Mouse (Mus musculus) limb, embryonic 14.5 days (tissue): ENCODE measurements around the gene Nts. TPM values are rescaled to one million over a fixed set of nuclear protein-coding genes. Genes with fewer than 3 reads are reported as not detected.

Experiments
- ATAC-seq: fragments of 200-750 bp; cut with Nextera tagmentation; 2 replicates; pipeline ENCODE4 v1.8.0; 2017; ENCODE audit warnings: low read depth, moderate number of reproducible peaks, moderate TSS enrichment; ENCODE audit not compliant: low FRiP score
- DNase-seq: peaks from one replicate; pipeline ENCODE4 v3.0.0-alpha.2; 2015; ENCODE audit warnings: low spot score
- H3K27ac ChIP-seq: fragments of 300-500 bp; sonication (generic); replicated peaks from 2 replicates; pipeline ENCODE4 v1.5.1; 2014; ENCODE audit warnings: low read depth, mild to moderate bottlenecking, low read length, moderate library complexity, mixed read lengths
- H3K27me3 ChIP-seq: fragments of 300-500 bp; sonication (generic); 2 replicates; pipeline ENCODE4 v1.6.1; 2014; ENCODE audit warnings: low read length, mixed read lengths; ENCODE audit not compliant: control insufficient read depth, insufficient read depth
- H3K36me3 ChIP-seq: fragments of 300-500 bp; sonication (generic); 2 replicates; pipeline ENCODE4 v1.6.1; 2014; ENCODE audit warnings: mild to moderate bottlenecking, low read length, moderate library complexity, mixed read lengths; ENCODE audit not compliant: control insufficient read depth, insufficient read depth
- H3K4me1 ChIP-seq: fragments of 300-500 bp; sonication (generic); 2 replicates; pipeline ENCODE4 v1.6.1; 2014; ENCODE audit warnings: antibody characterized with exemption, low read length, mixed read lengths; ENCODE audit not compliant: control insufficient read depth, insufficient read depth
- H3K4me2 ChIP-seq: fragments of 300-500 bp; sonication (generic); replicated peaks from 2 replicates; pipeline ENCODE4 v1.6.1; 2014; ENCODE audit warnings: low read depth, mild to moderate bottlenecking, low read length, moderate library complexity; ENCODE audit not compliant: severe bottlenecking
- H3K4me3 ChIP-seq: fragments of 300-500 bp; sonication (generic); replicated peaks from 2 replicates; pipeline ENCODE4 v1.5.1; 2014; ENCODE audit warnings: low read length
- H3K9ac ChIP-seq: fragments of 300-500 bp; sonication (generic); 2 replicates; pipeline ENCODE4 v1.6.1; 2014; ENCODE audit warnings: mild to moderate bottlenecking, low read depth, low read length, moderate library complexity; ENCODE audit not compliant: severe bottlenecking
- H3K9me3 ChIP-seq: fragments of 300-500 bp; sonication (generic); 2 replicates; pipeline ENCODE4 v1.6.1; 2016; ENCODE audit warnings: low read length; ENCODE audit not compliant: control insufficient read depth
- POLR2A ChIP-seq: fragments of 200-500 bp; IDR thresholded peaks from 2 replicates; pipeline ENCODE4 v1.8.0; 2012; ENCODE audit warnings: inconsistent platforms, mild to moderate bottlenecking, moderate library complexity, borderline replicate concordance; ENCODE audit not compliant: insufficient read depth, insufficient read length; ENCODE audit errors: extremely low read depth
- WGBS: fragments of 180-500 bp; shearing (Covaris S2); extraction: QIAGEN DNeasy Blood & Tissue Kit; methylation state at CpG from one replicate; pipeline ENCODE4 v1.1.7; 2014; 5-methylcytosine and 5-hydroxymethylcytosine counted together
- polyA plus RNA-seq, 2 experiments: library from polyadenylated mRNA; depleted of rRNA in 1 of 2; stranded (reverse) in 1 of 2; unstranded in 1 of 2; fragments of >200 nt; fragmentation: Nextera tagmentation in 1 of 2; extraction: Ambion mirVana in 1 of 2; gene quantifications; 2 replicates each; pipeline versions ENCODE4 v1.2.1 to v1.2.3; 2012 to 2014

Gene Nts
- polyA plus RNA-seq, 2 experiments, result 0.44 to 0.72 TPM

GRCm38 (mm10) chr10:102507386-102507785, 17.1 kb upstream of the Nts start:
- DNase-seq (no peak), ATAC-seq (no peak)
- Histone ChIP-seq H3K4me3 (no peak overlapping the region), H3K4me2 (no peak overlapping the region), H3K4me1 (peaks cover 18% of the 10 kb centered on the region), H3K27me3 (no peaks in the 10 kb centered on the region), H3K9me3 (no peaks in the 10 kb centered on the region), H3K36me3 (no peaks in the 10 kb centered on the region), H3K27ac (no peak overlapping the region), H3K9ac (no peak overlapping the region)
- 9% methylated on average over 4 of the region's 4 CpGs for WGBS
- TF ChIP-seq POLR2A, result no peak

DNA sequence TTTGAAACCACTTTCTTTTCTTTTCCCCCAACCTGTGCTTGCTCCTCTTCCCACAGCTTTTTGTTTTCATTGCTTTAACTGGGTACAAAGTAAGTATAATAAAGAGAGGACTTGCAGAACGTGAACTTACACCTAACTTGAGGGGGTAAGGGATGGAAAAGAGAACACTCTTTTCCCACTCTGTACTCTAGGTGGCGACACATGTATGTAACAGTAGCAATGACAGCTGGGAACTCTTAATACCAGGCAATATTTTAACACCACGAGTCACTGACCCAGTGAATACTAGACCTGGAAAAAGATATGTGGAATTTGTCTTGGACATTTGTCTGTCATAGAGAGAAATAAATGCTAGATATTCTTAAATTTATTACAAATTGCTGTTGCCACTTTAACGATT, 8.5 kb upstream of the Nts start:
- DNase-seq (peak; percentile 72), ATAC-seq (peak; percentile 57; the same call in 1 of the 2 replicates)
- H3K36me3 ChIP-seq, result no peaks in the 10 kb centered on the region
- WGBS, result 21% methylated on average over 4 of the region's 4 CpGs
- TF ChIP-seq POLR2A, result no peak
- no peak overlapping the region for H3K4me2 ChIP-seq
- no peak overlapping the region for H3K27ac ChIP-seq
- no peak overlapping the region for H3K9ac ChIP-seq
- no peaks in the 10 kb centered on the region for H3K4me1 ChIP-seq
- H3K9me3 ChIP-seq, result no peaks in the 10 kb centered on the region
- no peak overlapping the region for H3K4me3 ChIP-seq
- H3K27me3 ChIP-seq, result no peaks in the 10 kb centered on the region

DNA sequence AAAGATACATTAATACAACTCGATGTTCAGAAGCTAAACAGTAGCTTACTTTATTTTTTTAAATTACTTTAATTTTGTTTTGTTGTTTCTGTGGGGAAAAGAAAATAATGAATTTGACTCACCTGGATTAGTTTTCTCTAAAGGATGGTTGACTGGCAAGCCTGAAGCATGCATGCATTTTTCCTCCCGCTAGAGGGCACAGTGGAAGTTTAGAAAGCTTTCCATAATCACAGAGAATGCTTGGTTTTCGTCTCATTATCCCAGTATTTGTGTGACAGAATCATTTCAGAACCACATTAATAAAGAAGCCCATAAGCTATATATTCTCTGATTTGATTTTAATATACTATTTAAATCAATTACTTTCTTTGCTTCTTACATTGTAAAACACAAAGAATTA, 1.5 kb upstream of the Nts start:
- WGBS, result 10% methylated on average over 3 of the region's 3 CpGs
- Histone ChIP-seq H3K4me1 (no peaks in the 10 kb centered on the region), H3K4me2 (no peak overlapping the region), H3K9me3 (no peaks in the 10 kb centered on the region), H3K27me3 (no peaks in the 10 kb centered on the region), H3K27ac (no peak overlapping the region), H3K36me3 (no peaks in the 10 kb centered on the region), H3K4me3 (no peak overlapping the region), H3K9ac (no peak overlapping the region)
- DNase-seq (peak; percentile 68), ATAC-seq (no peak)
- no peak for TF ChIP-seq POLR2A

DNA sequence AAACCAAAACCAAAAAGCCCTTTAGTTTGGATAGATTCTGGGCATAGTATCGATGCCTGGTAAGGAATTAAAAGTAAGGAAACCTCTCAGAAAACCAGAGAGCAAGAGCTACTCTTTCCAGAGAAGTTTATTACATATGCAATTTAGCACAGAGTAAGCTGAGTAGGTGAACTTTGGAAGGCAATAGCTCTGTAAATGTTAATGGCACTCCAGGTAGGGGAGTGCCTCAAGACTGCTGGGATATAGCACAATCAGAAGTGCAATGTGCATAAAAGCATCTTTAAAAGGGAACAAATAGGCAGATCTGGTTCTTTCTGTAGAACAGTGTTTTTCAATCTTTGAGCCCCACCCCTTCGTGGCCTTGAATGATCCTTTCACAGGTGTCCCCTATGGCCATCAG, 20.9 kb downstream of the Nts start:
- Histone ChIP-seq H3K4me2 (no peak overlapping the region), H3K4me3 (no peak overlapping the region), H3K4me1 (no peaks in the 10 kb centered on the region), H3K27me3 (no peaks in the 10 kb centered on the region), H3K36me3 (no peaks in the 10 kb centered on the region), H3K9ac (no peak overlapping the region), H3K27ac (no peak overlapping the region), H3K9me3 (no peaks in the 10 kb centered on the region)
- ATAC-seq (no peak), DNase-seq (no peak)
- WGBS, result 78% methylated on average over 2 of the region's 2 CpGs
- TF ChIP-seq POLR2A, result no peak

DNA sequence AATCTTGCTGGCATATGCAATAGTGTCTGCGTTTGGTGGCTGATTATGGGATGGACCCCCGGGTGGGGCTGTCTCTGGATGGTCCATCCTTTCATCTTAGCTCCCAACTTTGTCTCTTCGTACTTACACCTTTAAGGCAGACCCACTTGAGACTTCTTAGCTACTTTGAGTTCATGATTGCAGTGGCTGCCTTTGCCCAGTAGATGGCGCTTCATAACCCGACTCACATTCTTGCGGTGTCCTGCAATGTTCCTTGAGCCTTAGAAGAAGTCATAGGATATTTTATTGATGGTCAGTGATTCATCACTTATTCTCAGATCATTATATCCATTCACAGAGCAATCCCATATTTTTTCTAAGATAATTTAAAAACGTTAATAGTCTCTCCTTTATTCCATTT, 38.5 kb downstream of the Nts start:
- DNase-seq (peak; percentile 45), ATAC-seq (0 out of 2 replicates have a peak, but pooled peaks have one; percentile 53)
- no peak overlapping the region for H3K4me3 ChIP-seq
- H3K27ac ChIP-seq, result no peak overlapping the region
- H3K4me2 ChIP-seq, result no peak overlapping the region
- no peaks in the 10 kb centered on the region for H3K36me3 ChIP-seq
- 11% methylated on average over 7 of the region's 7 CpGs for WGBS
- no peaks in the 10 kb centered on the region for H3K9me3 ChIP-seq
- no peaks in the 10 kb centered on the region for H3K27me3 ChIP-seq
- H3K4me1 ChIP-seq, result no peaks in the 10 kb centered on the region
- TF ChIP-seq POLR2A, result no peak
- H3K9ac ChIP-seq, result no peak overlapping the region

GRCm38 (mm10) chr10:102449449-102449848, 40.8 kb downstream of the Nts start:
- Histone ChIP-seq H3K4me1 (no peaks in the 10 kb centered on the region), H3K27ac (no peak overlapping the region), H3K36me3 (no peaks in the 10 kb centered on the region), H3K9ac (no peak overlapping the region), H3K27me3 (no peaks in the 10 kb centered on the region), H3K9me3 (no peaks in the 10 kb centered on the region), H3K4me2 (no peak overlapping the region), H3K4me3 (no peak overlapping the region)
- no peak for TF ChIP-seq POLR2A
- ATAC-seq, result no peak
- peak; percentile 70 for DNase-seq
- 5% methylated on average over 7 of the region's 7 CpGs for WGBS
